Mouse (Mus musculus) lung, embryonic 16.5 days (tissue): Measurements from ENCODE around the gene Grb10. TPM values are rescaled to one million over a fixed set of nuclear protein-coding genes. Genes with fewer than 3 reads are reported as not detected.

Source experiments
- ATAC-seq: fragments of 200-750 bp; cut with Nextera tagmentation; 2 replicates; pipeline ENCODE4 v1.8.0; 2017; ENCODE audit warnings: low read depth, mild to moderate bottlenecking, moderate library complexity
- H3K27ac ChIP-seq: fragments of 300-500 bp; sonication (generic); 2 replicates; pipeline ENCODE4 v1.5.1; 2014; ENCODE audit warnings: mild to moderate bottlenecking, control low read depth, low read length
- H3K27me3 ChIP-seq: fragments of 300-500 bp; sonication (generic); 2 replicates; pipeline ENCODE4 v1.6.1; 2014; ENCODE audit warnings: low read depth, low read length, mixed read lengths; ENCODE audit not compliant: control insufficient read depth, insufficient read depth
- H3K36me3 ChIP-seq: fragments of 300-500 bp; sonication (generic); 2 replicates; pipeline ENCODE4 v1.6.1; 2014; ENCODE audit warnings: low read length; ENCODE audit not compliant: control insufficient read depth, insufficient read depth
- H3K4me1 ChIP-seq: fragments of 300-500 bp; sonication (generic); replicated peaks from 2 replicates; pipeline ENCODE4 v1.6.1; 2014; ENCODE audit warnings: low read length, mixed read lengths; ENCODE audit not compliant: control insufficient read depth, insufficient read depth
- H3K4me2 ChIP-seq: fragments of 300-500 bp; sonication (generic); 2 replicates; pipeline ENCODE4 v1.6.1; 2014; ENCODE audit warnings: low read depth, low read length, control low read depth
- H3K4me3 ChIP-seq: fragments of 300-500 bp; sonication (generic); 2 replicates; pipeline ENCODE4 v1.5.1; 2014; ENCODE audit warnings: mild to moderate bottlenecking, low read length, control low read depth
- H3K9ac ChIP-seq: fragments of 300-500 bp; sonication (generic); 2 replicates; pipeline ENCODE4 v1.6.1; 2014; ENCODE audit warnings: low read length, control low read depth
- H3K9me3 ChIP-seq: fragments of 300-500 bp; sonication (generic); 2 replicates; pipeline ENCODE4 v1.6.1; 2016; ENCODE audit warnings: low read length; ENCODE audit not compliant: control insufficient read depth
- WGBS: fragments of 180-500 bp; shearing (Covaris S2); extraction: QIAGEN DNeasy Blood & Tissue Kit; methylation state at CpG from one replicate; pipeline ENCODE4 v1.1.7; 2014; 5-methylcytosine and 5-hydroxymethylcytosine counted together
- polyA plus RNA-seq: library from polyadenylated mRNA; unstranded; fragments of >200 nt; fragmentation: Nextera tagmentation; extraction: Ambion mirVana; gene quantifications from 2 replicates; pipeline ENCODE4 v1.2.1, GENCODE M21; 2015

Grb10 gene
- polyA plus RNA-seq, 1 experiment from 2014 or later: 579 TPM

DNA sequence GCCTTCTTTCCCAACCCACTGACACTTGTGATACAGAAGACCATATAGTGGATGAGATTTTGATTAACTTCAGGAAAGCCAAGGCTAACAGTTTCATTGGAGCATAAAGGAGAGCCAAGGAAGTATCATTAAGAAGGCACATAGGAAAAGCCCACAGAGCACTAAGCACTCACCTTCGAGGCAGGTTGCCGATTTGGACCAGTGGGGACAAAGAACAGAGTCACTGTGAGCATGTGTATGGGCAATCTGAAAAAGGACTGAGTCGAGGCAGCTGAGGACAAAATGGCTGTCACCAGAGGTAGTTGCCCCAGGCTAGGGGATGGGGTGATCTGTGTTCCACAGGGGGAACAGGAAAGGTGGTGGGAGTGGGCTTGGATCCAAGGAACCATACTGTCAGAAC is 140.0 kb downstream of the Grb10 start:
- WGBS: 90% methylated on average over 3 of the region's 3 CpGs

DNA sequence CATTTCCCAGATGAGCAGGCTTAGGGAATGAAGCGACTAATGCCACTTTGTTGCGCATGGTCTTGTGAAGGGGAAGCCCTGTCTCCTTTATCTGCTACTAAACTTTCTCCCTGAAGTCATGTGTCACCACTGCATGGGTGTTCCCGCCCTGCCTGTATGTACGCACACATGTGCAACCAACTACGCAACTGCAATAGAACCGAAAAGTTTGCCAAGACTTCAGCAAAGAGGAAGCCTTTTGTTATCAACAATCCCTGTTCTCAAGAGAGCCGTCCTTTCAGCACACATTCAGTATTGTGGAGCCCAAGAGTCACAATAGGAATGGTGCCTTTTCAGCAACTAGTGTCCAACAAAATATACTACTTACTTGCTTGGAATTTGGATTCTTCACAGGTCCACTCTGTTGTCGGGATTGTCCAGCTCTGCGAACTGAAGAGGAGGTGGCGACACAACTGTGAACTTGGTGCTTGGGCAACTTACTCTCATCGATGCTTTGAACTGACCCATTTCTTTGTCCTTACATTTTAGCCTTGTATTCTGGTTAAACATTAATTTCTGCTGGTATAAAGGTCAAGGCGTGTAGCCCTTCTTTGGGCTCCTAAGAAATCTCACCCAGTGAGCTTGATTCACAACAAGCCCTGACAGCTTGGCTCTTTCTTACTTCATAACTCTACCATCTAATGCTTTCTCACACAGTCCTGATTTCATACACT is 140.7 kb downstream of the Grb10 start, which contains the start of gene Ddc:
Ddc (minus strand) TSS at position 500 of the 713 bp plus-strand sequence.
- Histone ChIP-seq H3K36me3 (no peaks in the 10 kb centered on the region), H3K4me2 (no peak within 1 kb of the TSS), H3K27me3 (no peaks in the 10 kb centered on the region), H3K9me3 (no peaks in the 10 kb centered on the region), H3K9ac (no peak within 1 kb of the TSS), H3K4me3 (no peak within 1 kb of the TSS), H3K4me1 (peaks cover 3% of the 10 kb centered on the region; the same call in 1 of the 2 replicates), H3K27ac (peak within 1 kb of the TSS; percentile 53)
- WGBS: 66% methylated on average over 12 of the region's 12 CpGs
- no peak for ATAC-seq

More for the DNA sequence above, 140.0 kb downstream of the Grb10 start:
- Histone ChIP-seq H3K9me3 (no peaks in the 10 kb centered on the region), H3K4me2 (no peak overlapping the region), H3K27me3 (no peaks in the 10 kb centered on the region), H3K27ac (peak overlapping the region; percentile 6), H3K9ac (no peak overlapping the region), H3K4me3 (no peak overlapping the region), H3K4me1 (no peaks in the 10 kb centered on the region; the same call in 1 of the 2 replicates), H3K36me3 (no peaks in the 10 kb centered on the region)
- ATAC-seq: no peak

DNA sequence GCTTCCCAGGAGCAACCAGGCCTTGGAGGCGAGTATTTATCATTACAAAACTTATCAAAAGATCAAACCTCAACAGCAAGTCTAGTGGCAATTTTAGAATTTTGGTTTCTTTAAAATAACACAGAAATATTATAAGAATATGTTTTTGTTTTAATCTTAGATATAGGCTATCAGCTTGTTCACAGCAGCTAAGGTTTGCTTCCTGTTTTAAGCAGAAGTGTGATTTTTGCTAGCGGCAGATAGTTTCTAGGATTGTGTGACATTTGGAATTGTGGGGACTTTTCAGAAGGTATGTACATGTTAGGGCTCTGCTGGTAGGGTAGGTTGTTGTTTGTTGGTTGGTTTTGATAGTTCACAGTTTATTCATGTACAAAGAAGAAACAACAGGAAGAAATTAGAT is 143.0 kb downstream of the Grb10 start:
- no peak for ATAC-seq
- WGBS: 86% methylated on average over 2 of the region's 2 CpGs
- no peak overlapping the region for H3K4me3 ChIP-seq
- no peaks in the 10 kb centered on the region for H3K36me3 ChIP-seq
- H3K27ac ChIP-seq: 0 out of 2 replicates have a peak overlapping the region, but pooled peaks have one; percentile 13
- H3K27me3 ChIP-seq: no peaks in the 10 kb centered on the region
- H3K4me1 ChIP-seq: peaks cover 4% of the 10 kb centered on the region; the same call in 1 of the 2 replicates
- H3K9ac ChIP-seq: no peak overlapping the region
- no peak overlapping the region for H3K4me2 ChIP-seq
- H3K9me3 ChIP-seq: no peaks in the 10 kb centered on the region

DNA sequence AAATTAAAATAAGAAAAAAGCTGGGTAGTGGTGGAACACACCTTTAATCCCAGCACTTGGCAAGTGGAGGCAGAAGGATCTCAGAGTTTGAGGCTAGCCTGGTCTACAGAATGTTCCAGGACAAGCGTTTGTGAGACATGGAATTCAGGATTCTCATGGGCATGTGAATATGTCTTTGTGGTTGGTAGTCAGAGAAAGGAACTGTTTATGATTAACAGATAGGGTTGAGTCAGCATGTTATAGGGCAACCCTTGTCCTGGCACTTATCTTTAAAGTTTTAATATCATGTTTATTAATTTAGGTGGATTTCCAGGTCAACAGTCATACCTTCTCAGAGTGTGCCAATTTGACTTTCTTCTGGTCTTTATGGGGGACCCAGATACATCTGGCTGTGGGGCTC is 144.7 kb downstream of the Grb10 start:
- H3K27me3 ChIP-seq: no peaks in the 10 kb centered on the region
- WGBS: 45% methylated on average over 1 of the region's 1 CpGs
- no peak overlapping the region for H3K4me2 ChIP-seq
- H3K4me1 ChIP-seq: peaks cover 11% of the 10 kb centered on the region; the same call in 1 of the 2 replicates
- no peak overlapping the region for H3K4me3 ChIP-seq
- no peak for ATAC-seq
- H3K9me3 ChIP-seq: no peaks in the 10 kb centered on the region
- H3K27ac ChIP-seq: peak overlapping the region; percentile 89
- H3K9ac ChIP-seq: no peak overlapping the region
- H3K36me3 ChIP-seq: no peaks in the 10 kb centered on the region

DNA sequence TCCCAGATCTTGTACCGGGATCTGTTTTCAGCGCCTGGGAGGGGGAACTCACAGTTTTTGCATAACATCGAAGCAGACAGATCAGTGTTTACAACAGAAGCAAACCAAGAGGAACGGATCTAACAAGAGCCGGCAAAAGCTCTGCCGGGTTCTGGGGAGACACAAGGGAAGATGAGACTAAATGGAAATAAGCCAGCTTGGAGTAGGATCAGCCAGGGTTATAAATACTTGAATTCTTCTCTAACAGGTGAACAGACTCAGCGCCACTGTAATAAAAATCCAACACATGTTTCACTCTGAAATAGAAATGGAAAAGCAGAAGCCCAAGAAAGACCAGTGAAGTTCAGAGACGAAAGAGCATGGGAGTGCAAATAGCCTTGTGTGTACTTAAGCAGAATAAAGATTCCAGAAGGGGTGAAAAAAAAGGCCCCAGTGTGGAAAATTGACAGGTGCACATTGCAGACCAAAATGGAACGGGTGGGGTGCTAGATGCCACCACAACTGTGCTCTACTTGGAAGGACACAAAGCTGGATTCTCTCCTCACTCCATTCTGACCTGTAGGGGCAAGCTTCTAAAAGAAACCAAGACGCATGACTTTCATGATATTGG is 145.4 kb downstream of the Grb10 start:
- peaks cover 11% of the 10 kb centered on the region; the same call in 1 of the 2 replicates for H3K4me1 ChIP-seq
- H3K4me2 ChIP-seq: peak overlapping the region; percentile 15
- 22% methylated on average over 10 of the region's 10 CpGs for WGBS
- H3K27ac ChIP-seq: peak overlapping the region; percentile 89
- no peaks in the 10 kb centered on the region for H3K36me3 ChIP-seq
- ATAC-seq: peak; percentile 43; the same call in 1 of the 2 replicates
- H3K4me3 ChIP-seq: no peak overlapping the region
- H3K9me3 ChIP-seq: no peaks in the 10 kb centered on the region
- peak overlapping the region; percentile 25; the same call in 1 of the 2 replicates for H3K9ac ChIP-seq
- no peaks in the 10 kb centered on the region for H3K27me3 ChIP-seq

DNA sequence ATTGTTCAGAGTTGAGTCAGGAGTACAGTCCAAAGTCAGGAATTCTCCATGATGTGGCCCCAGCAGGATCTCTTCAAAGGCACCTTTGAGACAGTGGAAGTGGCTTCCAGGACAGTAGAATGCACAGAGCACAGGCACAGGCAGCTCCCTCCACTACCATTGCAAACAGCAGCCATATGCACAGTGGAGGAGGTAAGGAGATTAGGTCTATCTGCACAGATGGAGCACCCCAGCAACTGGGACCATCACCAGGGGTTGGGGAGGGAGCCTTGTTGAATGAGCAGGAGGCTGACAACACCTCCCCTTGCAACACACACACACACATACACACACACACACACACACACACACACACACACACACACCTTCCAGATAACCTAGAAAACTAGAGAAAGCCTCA is 146.7 kb downstream of the Grb10 start:
- no peak for ATAC-seq
- Histone ChIP-seq H3K4me2 (no peak overlapping the region), H3K4me3 (no peak overlapping the region), H3K27me3 (no peaks in the 10 kb centered on the region), H3K9me3 (no peaks in the 10 kb centered on the region), H3K36me3 (no peaks in the 10 kb centered on the region), H3K27ac (peak overlapping the region; percentile 89), H3K4me1 (peaks cover 14% of the 10 kb centered on the region; the same call in 1 of the 2 replicates), H3K9ac (no peak overlapping the region)

DNA sequence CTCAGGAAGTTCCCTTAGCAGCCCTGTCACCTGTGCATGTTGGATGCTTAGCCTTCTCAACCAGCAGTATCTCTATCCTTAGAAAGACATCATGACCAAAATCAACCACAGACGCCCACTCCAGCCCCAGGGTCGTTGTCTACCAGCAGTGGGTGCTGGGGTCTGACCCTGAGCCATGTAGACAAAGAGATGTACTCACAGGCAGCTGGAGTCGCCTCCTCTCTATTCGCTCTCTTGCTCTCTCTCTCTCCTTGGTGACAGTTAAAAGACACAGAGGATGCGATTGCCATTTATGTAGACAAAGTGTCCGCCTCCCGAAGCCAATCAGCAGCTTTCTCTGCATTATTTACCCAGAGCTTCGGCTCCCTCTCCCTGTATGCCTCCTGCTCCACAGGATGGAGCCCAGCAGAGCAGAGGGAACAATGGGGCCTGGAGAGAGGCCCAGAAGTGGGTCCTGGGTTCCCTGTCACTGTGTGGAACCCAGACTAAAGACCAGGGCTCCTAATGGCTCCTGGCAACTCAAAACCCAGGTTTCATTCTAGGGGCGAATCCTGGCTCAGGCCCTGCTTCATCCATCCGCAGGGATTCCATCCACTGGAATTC is 148.2 kb downstream of the Grb10 start:
- Histone ChIP-seq H3K4me1 (peaks cover 24% of the 10 kb centered on the region; the same call in 1 of the 2 replicates), H3K9me3 (no peaks in the 10 kb centered on the region), H3K4me3 (no peak overlapping the region), H3K27ac (0 out of 2 replicates have a peak overlapping the region, but pooled peaks have one; percentile 12), H3K9ac (no peak overlapping the region), H3K36me3 (no peaks in the 10 kb centered on the region), H3K4me2 (no peak overlapping the region), H3K27me3 (no peaks in the 10 kb centered on the region)
- no peak for ATAC-seq
- WGBS: 66% methylated on average over 10 of the region's 10 CpGs

DNA sequence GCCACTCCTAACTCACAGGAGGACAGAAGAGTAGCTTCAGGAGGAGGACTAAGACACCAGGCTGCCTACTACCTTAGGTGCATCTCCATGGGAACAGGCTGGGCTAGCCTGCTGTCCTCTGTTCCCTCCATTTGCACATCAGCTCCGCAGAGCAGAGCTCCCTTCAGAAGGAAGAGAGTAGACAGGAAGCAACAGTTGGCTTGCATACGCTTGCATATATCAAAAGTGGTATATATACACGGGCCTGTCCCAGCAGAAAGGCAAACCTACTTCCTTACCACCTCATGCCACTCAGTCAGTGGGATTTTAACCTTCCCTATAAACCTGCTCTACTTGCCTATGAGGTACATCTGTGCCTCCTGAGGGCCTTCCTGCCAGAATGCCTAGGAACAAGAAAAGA is 149.8 kb downstream of the Grb10 start:
- H3K27ac ChIP-seq: no peak overlapping the region
- H3K9me3 ChIP-seq: no peaks in the 10 kb centered on the region
- no peak for ATAC-seq
- H3K4me2 ChIP-seq: no peak overlapping the region
- WGBS: 44% methylated on average over 3 of the region's 3 CpGs
- no peak overlapping the region for H3K4me3 ChIP-seq
- peaks cover 31% of the 10 kb centered on the region for H3K4me1 ChIP-seq
- no peaks in the 10 kb centered on the region for H3K27me3 ChIP-seq
- H3K36me3 ChIP-seq: no peaks in the 10 kb centered on the region
- no peak overlapping the region for H3K9ac ChIP-seq

DNA sequence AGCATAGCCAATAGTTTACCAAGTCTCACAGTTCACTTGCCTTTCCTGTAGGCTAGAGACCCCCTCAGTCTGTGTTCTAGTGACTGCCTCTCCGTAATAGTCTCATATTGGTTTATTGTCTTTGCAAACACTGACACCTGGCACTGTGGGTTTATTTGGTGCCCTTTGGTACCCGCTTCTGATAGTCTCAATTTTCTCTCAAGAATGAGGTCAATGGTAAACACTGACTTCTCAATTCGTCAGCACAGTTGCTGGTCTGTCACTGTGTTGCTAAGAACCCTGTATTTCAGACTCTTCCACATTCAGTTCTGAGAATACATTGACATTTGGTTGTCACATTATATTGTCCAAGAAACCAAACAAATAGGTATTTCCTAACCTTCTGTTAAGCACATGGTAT is 150.4 kb downstream of the Grb10 start:
- peaks cover 29% of the 10 kb centered on the region for H3K4me1 ChIP-seq
- no peaks in the 10 kb centered on the region for H3K36me3 ChIP-seq
- no peak for ATAC-seq
- no peak overlapping the region for H3K4me2 ChIP-seq
- no peak overlapping the region for H3K27ac ChIP-seq
- 59% methylated on average over 3 of the region's 3 CpGs for WGBS
- no peak overlapping the region for H3K9ac ChIP-seq
- H3K27me3 ChIP-seq: no peaks in the 10 kb centered on the region
- no peaks in the 10 kb centered on the region for H3K9me3 ChIP-seq
- H3K4me3 ChIP-seq: no peak overlapping the region
